Mouse (Mus musculus) G1E (cell line): ENCODE measurements around the gene Lyrm1.

ENCODE experiments used
- CTCF ChIP-seq: IDR thresholded peaks from 2 replicates; pipeline ENCODE4 v1.5.1; 2012; ENCODE audit warnings: low read depth, low read length, inconsistent platforms, mixed read lengths
- POLR2AphosphoS5 ChIP-seq: IDR thresholded peaks from 2 replicates; pipeline ENCODE4 v1.6.1; 2012; ENCODE audit warnings: low read depth, low read length, inconsistent platforms; ENCODE audit not compliant: insufficient replicate concordance

- TF ChIP-seq POLR2AphosphoS5 (no peak), CTCF (no peak)
Measured at GRCm38 (mm10) chr7:119854362-119854761, 41.3 kb upstream of the Lyrm1 start.
